Mouse (Mus musculus) thymus, adult 2 months (tissue): Measurements from ENCODE around the gene Egr4.

ENCODE experiments used
- CTCF ChIP-seq: fragments of 200-500 bp; IDR thresholded peaks from 2 replicates; pipeline ENCODE4 v1.5.1; 2012; ENCODE audit warnings: mild to moderate bottlenecking, control low read depth, low read length, moderate library complexity, borderline replicate concordance; ENCODE audit not compliant: control insufficient read depth, poor library complexity, insufficient read depth; ENCODE audit errors: extremely low read depth
- POLR2A ChIP-seq: fragments of 200-500 bp; IDR thresholded peaks from 2 replicates; pipeline ENCODE4 v1.6.1; 2012; ENCODE audit warnings: mild to moderate bottlenecking, low read length, control low read depth, moderate library complexity; ENCODE audit not compliant: control insufficient read depth, poor library complexity, insufficient read depth; ENCODE audit errors: extremely low read depth

- TF ChIP-seq POLR2A, result no peak
- TF ChIP-seq CTCF, result no peak
These were observed 1.3 kb downstream of the Egr4 start for GRCm38 (mm10) chr6:85512056-85512440.
